Mouse (Mus musculus) midbrain, postnatal 0 days (tissue): ENCODE results near the gene Nsun6. TPM values are rescaled to one million over a fixed set of nuclear protein-coding genes. Genes with fewer than 3 reads are reported as not detected.

Source experiments
- ATAC-seq: fragments of 200-750 bp; cut with Nextera tagmentation; 2 replicates; pipeline ENCODE4 v1.8.0; 2017; ENCODE audit warnings: moderate number of reproducible peaks, mild to moderate bottlenecking, moderate TSS enrichment, moderate library complexity; ENCODE audit not compliant: low FRiP score
- DNase-seq: peaks from one replicate; pipeline ENCODE4 v3.0.0-alpha.2; 2015; ENCODE audit warnings: low spot score
- H3K27ac ChIP-seq: fragments of 300-500 bp; sonication (generic); 2 replicates; pipeline ENCODE4 v1.5.1; 2014; ENCODE audit warnings: low read depth, mild to moderate bottlenecking, low read length, mixed read lengths
- H3K27me3 ChIP-seq: fragments of 300-500 bp; sonication (generic); 2 replicates; pipeline ENCODE4 v1.6.1; 2014; ENCODE audit warnings: low read length, control low read depth, mixed read lengths; ENCODE audit not compliant: insufficient read depth
- H3K36me3 ChIP-seq: fragments of 300-500 bp; sonication (generic); 2 replicates; pipeline ENCODE4 v1.6.1; 2014; ENCODE audit warnings: low read length, control low read depth, mixed read lengths; ENCODE audit not compliant: insufficient read depth
- H3K4me1 ChIP-seq: fragments of 300-500 bp; sonication (generic); 2 replicates; pipeline ENCODE4 v1.6.1; 2014; ENCODE audit warnings: mild to moderate bottlenecking, control low read depth, antibody characterized with exemption, low read length, mixed read lengths; ENCODE audit not compliant: insufficient read depth
- H3K4me2 ChIP-seq: fragments of 300-500 bp; sonication (generic); 2 replicates; pipeline ENCODE4 v1.6.1; 2014; ENCODE audit warnings: low read depth, mild to moderate bottlenecking, low read length, mixed read lengths; ENCODE audit not compliant: poor library complexity, severe bottlenecking
- H3K4me3 ChIP-seq: fragments of 300-500 bp; sonication (generic); 2 replicates; pipeline ENCODE4 v1.5.1; 2014; ENCODE audit warnings: low read depth, mild to moderate bottlenecking, low read length, moderate library complexity
- H3K9ac ChIP-seq: fragments of 300-500 bp; sonication (generic); replicated peaks from 2 replicates; pipeline ENCODE4 v1.6.1; 2014; ENCODE audit warnings: mild to moderate bottlenecking, low read length, moderate library complexity, mixed read lengths; ENCODE audit not compliant: poor library complexity, severe bottlenecking
- H3K9me3 ChIP-seq: fragments of 300-500 bp; sonication (generic); 2 replicates; pipeline ENCODE4 v1.6.1; 2016; ENCODE audit warnings: low read length, control low read depth
- CTCF ChIP-seq: IDR thresholded peaks from 2 replicates; pipeline ENCODE4 v1.5.1; 2016; ENCODE audit warnings: antibody characterized with exemption, mild to moderate bottlenecking
- WGBS: fragments of 180-500 bp; shearing (Covaris S2); extraction: QIAGEN DNeasy Blood & Tissue Kit; methylation state at CpG from one replicate; pipeline ENCODE4 v1.1.7; 2014; 5-methylcytosine and 5-hydroxymethylcytosine counted together
- polyA plus RNA-seq: library from polyadenylated mRNA; unstranded; fragments of >200 nt; fragmentation: Nextera tagmentation; extraction: Ambion mirVana; gene quantifications from 2 replicates; pipeline ENCODE4 v1.2.1, GENCODE M21; 2015
- total RNA-seq: library from RNA; depleted of rRNA; stranded (reverse); fragments of >200 nt; gene quantifications from 2 replicates; pipeline ENCODE4 v1.2.3, GENCODE M21; 2014

Gene Nsun6
- total and polyA plus RNA-seq, 2 experiments from 2014 or later, result 7.5 to 16.2 TPM

- 85% methylated on average over 1 of the region's 1 CpGs for WGBS
- DNase-seq (no peak), ATAC-seq (no peak)
- 0 out of 2 replicates have a peak, but pooled peaks cover 4% of the 10 kb centered on the region for H3K36me3 ChIP-seq
- H3K4me1 ChIP-seq, result no peaks in the 10 kb centered on the region
- no peak overlapping the region for H3K9ac ChIP-seq
- H3K27ac ChIP-seq, result no peak overlapping the region
- TF ChIP-seq CTCF, result no peak
- H3K4me2 ChIP-seq, result no peak overlapping the region
- H3K9me3 ChIP-seq, result no peaks in the 10 kb centered on the region
- H3K4me3 ChIP-seq, result no peak overlapping the region
- no peaks in the 10 kb centered on the region for H3K27me3 ChIP-seq
Observed at GRCm38 (mm10) chr2:15008072-15008471, 46.8 kb downstream of the Nsun6 start.

- H3K27me3 ChIP-seq, result no peaks in the 10 kb centered on the region
- DNase-seq (peak; percentile 3), ATAC-seq (0 out of 2 replicates have a peak, but pooled peaks have one; percentile 41)
- H3K36me3 ChIP-seq, result 0 out of 2 replicates have a peak, but pooled peaks cover 4% of the 10 kb centered on the region
- H3K9me3 ChIP-seq, result no peaks in the 10 kb centered on the region
- H3K4me3 ChIP-seq, result no peak overlapping the region
- no peak overlapping the region for H3K27ac ChIP-seq
- TF ChIP-seq CTCF, result no peak
- 83% methylated on average over 3 of the region's 3 CpGs for WGBS
- H3K4me1 ChIP-seq, result no peaks in the 10 kb centered on the region
- H3K9ac ChIP-seq, result no peak overlapping the region
- H3K4me2 ChIP-seq, result no peak overlapping the region
Observed at GRCm38 (mm10) chr2:15007531-15007930, 47.3 kb downstream of the Nsun6 start.

- Histone ChIP-seq H3K27me3 (no peaks in the 10 kb centered on the region), H3K4me1 (no peaks in the 10 kb centered on the region), H3K9me3 (no peaks in the 10 kb centered on the region), H3K36me3 (peaks cover 3% of the 10 kb centered on the region; the same call in 1 of the 2 replicates), H3K27ac (no peak overlapping the region), H3K9ac (no peak overlapping the region), H3K4me3 (no peak overlapping the region), H3K4me2 (no peak overlapping the region)
- WGBS, result 85% methylated on average over 5 of the region's 5 CpGs
- no peak for DNase-seq
- no peak for ATAC-seq
- TF ChIP-seq CTCF, result no peak
Observed at GRCm38 (mm10) chr2:14997836-14998235, 57.0 kb downstream of the Nsun6 start.

- no peak for TF ChIP-seq CTCF
Observed at GRCm38 (mm10) chr2:14996036-14996435, 58.8 kb downstream of the Nsun6 start.

GRCm38 (mm10) chr2:14992531-14992930 is 62.3 kb downstream of the Nsun6 start:
- Histone ChIP-seq H3K27me3 (no peaks in the 10 kb centered on the region), H3K4me3 (no peak overlapping the region), H3K27ac (no peak overlapping the region), H3K9me3 (no peaks in the 10 kb centered on the region), H3K9ac (no peak overlapping the region), H3K4me1 (no peaks in the 10 kb centered on the region), H3K36me3 (peaks cover 3% of the 10 kb centered on the region; the same call in 1 of the 2 replicates), H3K4me2 (no peak overlapping the region)
- no peak for TF ChIP-seq CTCF
- no peak for ATAC-seq
- 94% methylated on average over 4 of the region's 4 CpGs for WGBS
- DNase-seq, result no peak

More at GRCm38 (mm10) chr2:14996036-14996435, 58.8 kb downstream of the Nsun6 start:
- no peaks in the 10 kb centered on the region for H3K9me3 ChIP-seq
- H3K4me1 ChIP-seq, result no peaks in the 10 kb centered on the region
- DNase-seq, result peak; percentile 33
- no peak overlapping the region for H3K9ac ChIP-seq
- peaks cover 6% of the 10 kb centered on the region; the same call in 1 of the 2 replicates for H3K36me3 ChIP-seq
- no peak for ATAC-seq
- H3K27ac ChIP-seq, result no peak overlapping the region
- no peaks in the 10 kb centered on the region for H3K27me3 ChIP-seq
- 62% methylated on average over 4 of the region's 4 CpGs for WGBS
- H3K4me3 ChIP-seq, result no peak overlapping the region
- no peak overlapping the region for H3K4me2 ChIP-seq

- no peak overlapping the region for H3K4me3 ChIP-seq
- TF ChIP-seq CTCF, result no peak
- ATAC-seq (no peak), DNase-seq (no peak)
- 85% methylated on average over 4 of the region's 4 CpGs for WGBS
- no peaks in the 10 kb centered on the region for H3K27me3 ChIP-seq
- no peak overlapping the region for H3K9ac ChIP-seq
- H3K36me3 ChIP-seq, result peaks cover 17% of the 10 kb centered on the region
- H3K4me2 ChIP-seq, result no peak overlapping the region
- H3K9me3 ChIP-seq, result no peaks in the 10 kb centered on the region
- no peak overlapping the region for H3K27ac ChIP-seq
- no peaks in the 10 kb centered on the region for H3K4me1 ChIP-seq
Observed at GRCm38 (mm10) chr2:14989350-14989749, 65.5 kb downstream of the Nsun6 start.
